Mouse (Mus musculus) mature B cell (primary cell): Measurements from ENCODE around the gene Naaladl2.
"Not testable (repeated sequence)": the region's sequence is repeated elsewhere in the genome, so short reads cannot be mapped to it uniquely, and the experiment has no call there.

Experiments used
- in situ Hi-C: fragments of 300-500 bp; cut with MboI; formaldehyde crosslinking; loops from 2 replicates; pipeline ENCODE4 v1.14.3; 2019

The Naaladl2 gene

GRCm38 (mm10) chr3:25143555-25144311 lies at the start of gene Naaladl2:
Gene Naaladl2, minus strand, starts transcription at chr3:25144261.
- in situ Hi-C loops: no loop called here

- in situ Hi-C loops: no loop called here
Observed at GRCm38 (mm10) chr3:25151721-25152120, 7.7 kb upstream of the Naaladl2 start.

- in situ Hi-C loops: no loop called here
Observed at GRCm38 (mm10) chr3:25147271-25147670, 3.2 kb upstream of the Naaladl2 start.

- in situ Hi-C loops: no loop called here
Observed at GRCm38 (mm10) chr3:25144961-25145697, 1.1 kb upstream of the Naaladl2 start.

DNA sequence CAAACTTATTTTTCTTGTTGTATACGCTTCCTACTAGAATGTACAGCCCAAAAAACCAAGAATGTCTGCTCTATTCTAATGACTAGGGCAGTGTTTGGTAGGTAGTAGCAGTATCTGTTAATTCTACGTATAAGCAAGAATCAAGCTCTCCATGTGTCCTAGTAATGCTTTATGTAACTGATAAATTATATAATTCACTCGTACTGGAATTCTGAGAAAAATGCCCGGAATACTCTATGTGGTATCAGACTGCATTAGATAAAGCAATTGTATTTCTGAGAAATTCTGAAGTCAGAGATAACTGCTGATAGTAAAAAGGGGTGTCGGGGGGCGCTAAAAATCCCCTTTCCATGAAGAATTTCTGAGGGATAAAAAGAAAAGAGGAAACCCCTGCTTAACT lies 950 bp downstream of the Naaladl2 start:
- in situ Hi-C loops: no loop called here

- in situ Hi-C loops: no loop called here
Observed at GRCm38 (mm10) chr3:25131848-25132247, 12.2 kb downstream of the Naaladl2 start.

GRCm38 (mm10) chr3:25127864-25128263 lies 16.2 kb downstream of the Naaladl2 start:
- in situ Hi-C loops: no loop called here

GRCm38 (mm10) chr3:25124919-25125846 lies 18.9 kb downstream of the Naaladl2 start:
- in situ Hi-C loops: no loop called here

DNA sequence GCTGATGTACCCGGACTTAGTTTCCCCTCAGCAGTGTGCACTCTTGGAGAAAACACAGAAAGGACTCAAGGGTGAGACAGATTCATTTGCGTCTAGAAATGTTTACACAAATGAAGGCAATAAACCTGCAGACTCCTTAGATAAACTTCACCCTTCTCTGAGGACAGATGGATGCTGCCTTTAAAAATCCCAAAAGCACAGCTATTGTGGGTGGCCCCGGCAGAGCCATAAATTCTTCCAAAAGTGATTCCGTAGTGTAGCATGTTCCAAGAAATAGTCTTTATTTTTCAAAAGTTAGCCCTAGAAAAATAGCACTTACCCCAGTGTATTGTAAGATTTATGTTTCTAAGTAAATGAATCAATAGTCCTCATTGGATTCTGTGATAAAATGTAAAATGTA lies 31.0 kb downstream of the Naaladl2 start:
- in situ Hi-C loops: no loop called here

GRCm38 (mm10) chr3:25108997-25109396 lies 35.1 kb downstream of the Naaladl2 start:
- in situ Hi-C loops: no loop called here

DNA sequence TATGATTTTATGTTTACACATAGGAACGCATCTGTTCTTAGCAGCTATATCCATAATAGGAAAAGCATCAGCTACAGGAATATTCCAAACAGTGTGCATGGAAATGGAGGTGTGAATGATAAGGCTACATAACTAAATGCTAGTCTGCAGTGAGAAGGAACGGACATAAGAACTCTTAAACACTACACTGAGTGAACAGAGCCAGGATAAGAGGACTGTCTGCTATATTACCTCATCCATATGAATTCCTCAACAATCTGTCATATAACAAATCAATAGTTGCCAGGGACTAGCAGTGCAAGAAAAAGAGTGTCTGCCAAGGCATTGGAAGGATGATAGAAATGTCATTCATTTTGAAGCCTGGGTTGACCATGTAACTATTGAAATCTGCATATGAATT lies 51.1 kb downstream of the Naaladl2 start:
- in situ Hi-C loops: no loop called here

- in situ Hi-C loops: no loop called here
Observed at GRCm38 (mm10) chr3:25075785-25076184, 68.3 kb downstream of the Naaladl2 start.

DNA sequence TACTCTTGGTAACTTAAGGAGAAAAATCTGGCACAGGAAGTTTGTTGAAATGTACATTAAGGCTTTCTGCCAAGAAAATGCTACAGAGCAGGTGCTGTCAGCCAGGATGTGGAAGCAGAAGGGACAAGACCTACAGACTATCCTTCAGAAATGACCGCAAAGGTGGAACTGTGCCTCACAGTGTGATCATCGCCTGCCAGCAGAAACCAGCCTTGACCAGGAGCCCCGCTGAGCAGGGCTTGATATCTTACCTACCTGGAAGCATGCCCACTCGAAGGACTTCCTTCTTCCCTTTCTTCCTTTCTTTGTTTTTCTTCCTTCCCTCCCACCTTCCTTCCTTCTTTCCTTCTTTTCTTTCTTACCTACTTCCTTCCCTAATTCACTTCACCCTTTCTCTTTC lies 69.8 kb downstream of the Naaladl2 start:
- in situ Hi-C loops: no loop called here

GRCm38 (mm10) chr3:25073821-25074220 lies 70.2 kb downstream of the Naaladl2 start:
- in situ Hi-C loops: no loop called here

GRCm38 (mm10) chr3:25063217-25063616 lies 80.8 kb downstream of the Naaladl2 start:
- in situ Hi-C loops: no loop called here

DNA sequence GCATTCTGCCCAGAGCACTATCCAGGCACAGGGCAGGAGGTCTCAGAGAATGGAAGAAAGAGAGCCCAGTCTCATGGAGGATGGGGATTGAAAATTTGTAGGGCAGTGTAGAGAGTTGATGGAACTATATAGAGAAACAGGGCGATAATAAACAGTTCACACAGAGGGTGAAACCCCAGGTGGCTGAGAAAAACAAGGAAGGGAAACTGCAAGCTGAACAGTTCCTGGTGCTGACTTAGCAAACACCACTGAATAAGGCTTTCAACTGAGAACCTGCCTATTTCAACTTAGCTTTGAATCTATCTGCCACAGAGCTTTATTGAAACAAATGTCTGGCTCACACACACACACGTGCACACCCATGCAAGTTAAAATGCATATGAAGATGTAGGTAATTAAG lies 91.1 kb downstream of the Naaladl2 start:
- in situ Hi-C loops: no loop called here

- in situ Hi-C loops: no loop called here
Observed at GRCm38 (mm10) chr3:25019972-25020371, 124.1 kb downstream of the Naaladl2 start.

- in situ Hi-C loops: no loop called here
Observed at GRCm38 (mm10) chr3:25010751-25011150, 133.3 kb downstream of the Naaladl2 start.

DNA sequence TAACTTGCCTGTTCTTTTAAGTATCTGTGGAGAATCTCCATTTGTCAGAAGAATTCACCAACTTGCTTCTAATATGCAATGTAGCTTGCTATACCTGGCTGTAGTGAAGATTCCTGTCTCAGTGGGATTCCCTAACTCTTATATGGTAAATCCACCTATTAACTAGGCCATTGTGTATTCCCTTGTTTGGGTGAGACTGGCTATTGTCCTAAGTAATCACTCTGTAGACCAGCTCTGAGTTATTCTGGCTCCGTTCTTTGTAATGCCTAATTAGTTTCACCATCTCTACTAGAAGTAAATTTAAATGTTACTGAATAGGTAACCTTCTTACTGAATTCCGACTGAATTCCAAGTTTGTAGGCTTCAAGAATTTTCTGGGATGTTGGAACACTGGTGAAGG lies 137.3 kb downstream of the Naaladl2 start:
- in situ Hi-C loops: not testable (repeated sequence)

GRCm38 (mm10) chr3:24992577-24992976 lies 151.5 kb downstream of the Naaladl2 start:
- in situ Hi-C loops: no loop called here

GRCm38 (mm10) chr3:24992078-24992477 lies 152.0 kb downstream of the Naaladl2 start:
- in situ Hi-C loops: no loop called here

- in situ Hi-C loops: no loop called here
Observed at GRCm38 (mm10) chr3:24982111-24982510, 161.9 kb downstream of the Naaladl2 start.
